Mouse (Mus musculus) testis, adult 2 months (tissue): Measurements from ENCODE around the gene Rasgrf2.

Source experiments
- CTCF ChIP-seq: fragments of 200-500 bp; IDR thresholded peaks from 2 replicates; pipeline ENCODE4 v1.5.1; 2012; ENCODE audit warnings: low read depth, mild to moderate bottlenecking, inconsistent platforms, low read length, moderate library complexity; ENCODE audit not compliant: control insufficient read depth, insufficient read depth, insufficient replicate concordance
- POLR2A ChIP-seq: fragments of 200-500 bp; IDR thresholded peaks from 2 replicates; pipeline ENCODE4 v1.6.1; 2012; ENCODE audit warnings: low read depth, mild to moderate bottlenecking, inconsistent platforms, low read length, moderate library complexity; ENCODE audit not compliant: control insufficient read depth

GRCm38 (mm10) chr13:92150551-92150950, 19.1 kb upstream of the Rasgrf2 start:
- TF ChIP-seq CTCF (no peak), POLR2A (no peak)
